Comparison of ENCODE assay signal across 13 mouse cellular contexts in genomic region chr4:155559454-155559853, GRCm38 (mm10). TPM values are rescaled to one million over a fixed set of nuclear protein-coding genes. Genes with fewer than 3 reads are reported as not detected.
DNase-seq lines count a peak whose midpoint lies in the region; ATAC-seq and TF ChIP-seq lines count a peak whose summit lies in the region.
"Had no signal": no experiment of that assay in that cellular context is flagged by ENCODE, and none has a peak within 500 bp of the region (broad histone marks: within the 10 kb centered on the region; RNA-seq: fewer than 3 reads in every experiment).

No protein-coding gene starts in this region.

- no peak for TF ChIP-seq POLR2A in lung, adult 2 months (IDR thresholded peaks at IDR 0.05; ENCODE audit: borderline replicate concordance, extremely low read depth, low read depth, low read length)
- TF ChIP-seq POLR2A in small intestine, adult 2 months (IDR thresholded peaks at IDR 0.05; ENCODE audit: low read depth, low read length), result no peak

- H3K4me1 ChIP-seq in lung, embryonic 14.5 days (ENCODE audit: insufficient read depth), result peaks cover 25% of the 10 kb centered on the region
- H3K4me1 ChIP-seq in lung, adult 2 months (ENCODE audit: control insufficient read depth, insufficient read depth, low read length), result peaks cover 12% of the 10 kb centered on the region
- peaks cover 31% of the 10 kb centered on the region for H3K4me1 ChIP-seq in brown adipose tissue, adult 24 weeks (ENCODE audit: control insufficient read depth, insufficient read depth, insufficient read length, low read length)
- H3K4me1 ChIP-seq in small intestine, adult 2 months (ENCODE audit: control insufficient read depth, insufficient read depth, insufficient read length, low read length), result peaks cover 16% of the 10 kb centered on the region; the same call in 1 of the 2 replicates

- peak overlapping the region; percentile 48 for H3K27ac ChIP-seq in gastrocnemius, adult 2 months
- no peak overlapping the region for H3K27ac ChIP-seq in lung, embryonic 14.5 days (ENCODE audit: low read depth)
- H3K27ac ChIP-seq in brown adipose tissue, adult 24 weeks (replicated peaks; ENCODE audit: low read depth, low read length), result peak overlapping the region; percentile 67
- H3K27ac ChIP-seq in small intestine, adult 2 months (ENCODE audit: insufficient read depth, low read depth, low read length), result peak overlapping the region; percentile 44; the same call in 1 of the 2 replicates
- H3K27ac ChIP-seq: intestine, embryonic 15.5 days had no signal

- H3K27me3 ChIP-seq in lung, embryonic 14.5 days (ENCODE audit: insufficient read depth, low read length), result no peaks in the 10 kb centered on the region
- no peaks in the 10 kb centered on the region for H3K27me3 ChIP-seq in small intestine, adult 2 months (ENCODE audit: control insufficient read depth, insufficient read depth, low read length)
- H3K27me3 ChIP-seq: intestine, embryonic 15.5 days had no signal

- no peak for ATAC-seq in lung, embryonic 14.5 days (ENCODE audit: insufficient read depth)
- ATAC-seq: intestine, embryonic 15.5 days had no signal

- no peak for TF ChIP-seq CTCF in gastrocnemius, adult 2 months (IDR thresholded peaks at IDR 0.05)
- no peak for TF ChIP-seq CTCF in lung, embryonic 14.5 days (IDR thresholded peaks at IDR 0.05; ENCODE audit: low read depth)
- no peak for TF ChIP-seq CTCF in lung, adult 2 months (IDR thresholded peaks at IDR 0.05; ENCODE audit: insufficient read depth, low read length)
- TF ChIP-seq CTCF in small intestine, adult 2 months (IDR thresholded peaks at IDR 0.05; ENCODE audit: extremely low read depth, insufficient read length, insufficient replicate concordance, low read depth, low read length), result no peak

- H3K4me2 ChIP-seq in lung, embryonic 14.5 days, result no peak overlapping the region
- H3K4me2 ChIP-seq: intestine, embryonic 15.5 days had no signal

- H3K9ac ChIP-seq in lung, embryonic 14.5 days, result no peak overlapping the region
- H3K9ac ChIP-seq: intestine, embryonic 15.5 days had no signal

- DNase-seq in gastrocnemius, adult 2 months, result no peak
- no peak for DNase-seq in gastrocnemius, postnatal 36 days
- peak; percentile 16 for DNase-seq in lung, embryonic 14.5 days
- DNase-seq in lung, adult 2 months, result no peak
- no peak for DNase-seq in left cerebral cortex, postnatal 14 days (ENCODE audit: low spot score in 2 of 2)
- DNase-seq in cerebellum, adult 11-12 months, result no peak
- DNase-seq: adrenal gland, adult 2 months; cerebellum, adult 11 months; embryo, embryonic 11 days; lung, postnatal 10 days had no signal

- intact Hi-C loops in gastrocnemius, adult 2 months (cut with DNase I), result no loop called here
- intact Hi-C loops in gastrocnemius, postnatal 36 days (cut with DNase I), result loop anchor here (5.0 kb wide), 1 partner anchor 37 kb away; no protein-coding TSS in a partner anchor
- intact Hi-C loops in left cerebral cortex, postnatal 14 days (cut with DNase I), result no loop called here

- no peaks in the 10 kb centered on the region for H3K9me3 ChIP-seq in lung, embryonic 14.5 days (ENCODE audit: low read depth, low read length)
- H3K9me3 ChIP-seq: intestine, embryonic 15.5 days had no signal

- no peak overlapping the region for H3K4me3 ChIP-seq in gastrocnemius, adult 2 months
- no peak overlapping the region for H3K4me3 ChIP-seq in lung, embryonic 14.5 days (ENCODE audit: low read depth, low read length)
- no peak overlapping the region for H3K4me3 ChIP-seq in lung, adult 2 months (replicated peaks; ENCODE audit: extremely low read depth, low read depth, low read length)
- H3K4me3 ChIP-seq in brown adipose tissue, adult 24 weeks (ENCODE audit: insufficient read depth, low read depth, low read length), result no peak overlapping the region
- H3K4me3 ChIP-seq in small intestine, adult 2 months (ENCODE audit: low read depth, low read length), result no peak overlapping the region
- H3K4me3 ChIP-seq: intestine, embryonic 15.5 days had no signal

- H3K36me3 ChIP-seq in lung, embryonic 14.5 days (ENCODE audit: insufficient read depth), result peaks cover 70% of the 10 kb centered on the region
- peaks cover 57% of the 10 kb centered on the region for H3K36me3 ChIP-seq in small intestine, adult 2 months (ENCODE audit: control insufficient read depth, insufficient read depth, low read length)

- WGBS in lung, embryonic 14.5 days, result 42% methylated on average over 6 of the region's 6 CpGs
- WGBS in lung, adult 2 months, result 24% methylated on average over 6 of the region's 6 CpGs
- 23% methylated on average over 6 of the region's 6 CpGs for WGBS in small intestine, adult 2 months

RNA-seq across cellular contexts. Expression of gene Nadk, which starts 2.7 kb away (rescaled TPM):
- 10 to 100 TPM; 16.4 to 21.5 TPM for total RNA-seq in gastrocnemius, adult 2 months (2021)
- total RNA-seq in gastrocnemius, postnatal 36 days (2021), result 10 to 100 TPM; 16.6 to 16.9 TPM
- polyA plus RNA-seq in lung, embryonic 14.5 days (2014; fragmentation: Nextera tagmentation; extraction: Ambion mirVana), result 85.0 and 90.5 TPM in 2 replicates
- polyA plus RNA-seq in lung, adult 2 months (2012; rRNA removed), result 110 and 119 TPM in 2 replicates
- polyA plus RNA-seq in brown adipose tissue, adult 24 weeks (2012; ENCODE audit: insufficient read depth, insufficient read length, missing spikeins), result 147 and 155 TPM in 2 replicates
- 76.8 and 135 TPM in 2 replicates for polyA plus RNA-seq in small intestine, adult 2 months (2012; rRNA removed)
- total RNA-seq in left cerebral cortex, postnatal 14 days (2021), result 10 to 100 TPM; 62.2 to 62.5 TPM

RNA-seq across cellular contexts. Expression of gene Slc35e2, which starts 41.8 kb away (rescaled TPM):
- total RNA-seq in gastrocnemius, adult 2 months (2021), result 1 to 10 TPM; 3.3 to 5.7 TPM
- total RNA-seq in gastrocnemius, postnatal 36 days (2021), result 1 to 10 TPM; 2.9 to 3.8 TPM
- polyA plus RNA-seq in lung, embryonic 14.5 days (2014; fragmentation: Nextera tagmentation; extraction: Ambion mirVana), result 9.5 and 9.7 TPM in 2 replicates
- 5.2 and 6.6 TPM in 2 replicates for polyA plus RNA-seq in lung, adult 2 months (2012; rRNA removed)
- polyA plus RNA-seq in brown adipose tissue, adult 24 weeks (2012; ENCODE audit: insufficient read depth, insufficient read length, missing spikeins), result 7.0 and 9.4 TPM in 2 replicates
- 14.2 and 20.1 TPM in 2 replicates for polyA plus RNA-seq in small intestine, adult 2 months (2012; rRNA removed)
- 10 to 100 TPM; 48.8 to 53.1 TPM for total RNA-seq in left cerebral cortex, postnatal 14 days (2021)
